Mouse (Mus musculus) midbrain, embryonic 12.5 days (tissue): ENCODE measurements around the gene Cst9. TPM values are rescaled to one million over a fixed set of nuclear protein-coding genes. Genes with fewer than 3 reads are reported as not detected.

Experiments used
- ATAC-seq: fragments of 200-750 bp; cut with Nextera tagmentation; 2 replicates; pipeline ENCODE4 v1.8.0; 2017; ENCODE audit warnings: low read depth, moderate TSS enrichment, moderate library complexity; ENCODE audit not compliant: low FRiP score
- H3K27ac ChIP-seq: fragments of 300-500 bp; sonication (generic); replicated peaks from 2 replicates; pipeline ENCODE4 v1.5.1; 2016; ENCODE audit warnings: mild to moderate bottlenecking
- H3K27me3 ChIP-seq: fragments of 300-500 bp; sonication (generic); 2 replicates; pipeline ENCODE4 v1.6.1; 2016; ENCODE audit warnings: mild to moderate bottlenecking
- H3K36me3 ChIP-seq: fragments of 300-500 bp; sonication (generic); 2 replicates; pipeline ENCODE4 v1.6.1; 2016
- H3K4me1 ChIP-seq: fragments of 300-500 bp; sonication (generic); 2 replicates; pipeline ENCODE4 v1.6.1; 2016
- H3K4me2 ChIP-seq: fragments of 300-500 bp; sonication (generic); replicated peaks from 2 replicates; pipeline ENCODE4 v1.6.1; 2016; ENCODE audit warnings: mild to moderate bottlenecking, moderate library complexity
- H3K4me3 ChIP-seq: fragments of 300-500 bp; sonication (generic); 2 replicates; pipeline ENCODE4 v1.5.1; 2016; ENCODE audit warnings: mild to moderate bottlenecking
- H3K9ac ChIP-seq: fragments of 300-500 bp; sonication (generic); replicated peaks from 2 replicates; pipeline ENCODE4 v1.6.1; 2016; ENCODE audit warnings: mild to moderate bottlenecking, moderate library complexity
- H3K9me3 ChIP-seq: fragments of 300-500 bp; sonication (generic); 2 replicates; pipeline ENCODE4 v1.6.1; 2016; ENCODE audit warnings: mild to moderate bottlenecking
- polyA plus RNA-seq: library from polyadenylated mRNA; unstranded; fragments of >200 nt; fragmentation: Nextera tagmentation; extraction: Ambion mirVana; gene quantifications from 2 replicates; pipeline ENCODE4 v1.2.1, GENCODE M21; 2016

Cst9 gene
- polyA plus RNA-seq, 1 experiment from 2014 or later, result not detected

DNA sequence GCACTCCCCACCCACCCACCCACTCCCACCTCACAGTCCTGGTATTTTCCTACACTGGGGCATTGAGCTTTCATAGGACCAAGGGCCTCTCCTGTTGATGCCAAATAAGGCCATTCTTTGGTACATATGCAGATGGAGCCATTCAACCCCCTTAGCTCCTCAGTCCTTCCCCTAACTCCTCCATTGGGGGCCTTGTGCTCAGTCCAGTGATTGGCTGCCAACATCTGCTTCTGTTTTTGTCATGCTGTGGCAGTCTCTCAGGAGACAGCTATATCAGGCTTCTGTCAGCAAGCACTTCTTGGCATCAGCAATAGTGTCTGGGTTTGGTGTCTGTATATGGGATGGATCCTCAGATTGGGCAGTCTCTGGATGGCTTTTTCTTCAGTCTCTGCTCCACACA lies 49.8 kb downstream of the Cst9 start:
- Histone ChIP-seq H3K27ac (no peak overlapping the region), H3K9ac (no peak overlapping the region), H3K9me3 (no peaks in the 10 kb centered on the region), H3K4me3 (no peak overlapping the region), H3K36me3 (no peaks in the 10 kb centered on the region), H3K4me2 (no peak overlapping the region), H3K27me3 (no peaks in the 10 kb centered on the region), H3K4me1 (peaks cover 8% of the 10 kb centered on the region; the same call in 1 of the 2 replicates)
- ATAC-seq, result no peak

Other genes starting within 250 kb of the Cst9 start
- 87.3 and 97.9 TPM in 2 replicates for gene Nxt1, start 162.5 kb upstream of the Cst9 start, polyA plus RNA-seq
- gene Gzf1, start 154.1 kb upstream of the Cst9 start, polyA plus RNA-seq, result 22.1 and 23.6 TPM in 2 replicates
- gene Napb, start 102.7 kb upstream of the Cst9 start, polyA plus RNA-seq, result 22.9 and 26.6 TPM in 2 replicates
- not detected in 2 replicates for gene Cstl1, start 84.8 kb upstream of the Cst9 start, polyA plus RNA-seq
- not detected in 2 replicates for gene Cst11, start 63.6 kb upstream of the Cst9 start, polyA plus RNA-seq
- gene 8030411F24Rik, start 53.1 kb upstream of the Cst9 start, polyA plus RNA-seq, result not detected in 2 replicates
- not detected in 2 replicates for gene Cst12, start 45.8 kb upstream of the Cst9 start, polyA plus RNA-seq
- not detected in 2 replicates for gene Cst8, start 36.4 kb upstream of the Cst9 start, polyA plus RNA-seq
- gene Cst13, start 15.1 kb upstream of the Cst9 start, polyA plus RNA-seq, result not detected in 2 replicates
- gene 9230104L09Rik, start 29.9 kb downstream of the Cst9 start, polyA plus RNA-seq, result not detected in 2 replicates
- gene Cst3, start 40.5 kb downstream of the Cst9 start, polyA plus RNA-seq, result 325 and 355 TPM in 2 replicates
- not detected in 2 replicates for gene Gm1330, start 168.1 kb downstream of the Cst9 start, polyA plus RNA-seq
- gene Gm10750, start 182.1 kb downstream of the Cst9 start, polyA plus RNA-seq, result not detected in 2 replicates